Mouse (Mus musculus): ENCODE measurements around the gene 5730596B20Rik. TPM values are rescaled to one million over a fixed set of nuclear protein-coding genes. Genes with fewer than 3 reads are reported as not detected.

The 5730596B20Rik gene
- polyA plus RNA-seq, 1 experiment from 2014 or later = 1.5 TPM

- no peaks in the 10 kb centered on the region for H3K36me3 ChIP-seq (ENCODE audit: control insufficient read depth, insufficient read depth, low read length)
- peak overlapping the region; percentile 23; the same call in 1 of the 2 replicates for H3K9ac ChIP-seq (ENCODE audit: low read depth, low read length)
- H3K27ac ChIP-seq (ENCODE audit: low read length) = no peak overlapping the region
- 51% methylated on average over 1 of the region's 1 CpGs for WGBS
- H3K4me3 ChIP-seq (ENCODE audit: low read length) = peak overlapping the region; percentile 9; the same call in 1 of the 2 replicates
- H3K9me3 ChIP-seq (ENCODE audit: control insufficient read depth, low read length) = no peaks in the 10 kb centered on the region
- no peak for ATAC-seq
- H3K4me1 ChIP-seq (ENCODE audit: control insufficient read depth, insufficient read depth, low read length) = peaks cover 23% of the 10 kb centered on the region
- peak overlapping the region; percentile 32; the same call in 1 of the 2 replicates for H3K4me2 ChIP-seq (ENCODE audit: low read depth, low read length)
- H3K27me3 ChIP-seq (replicated peaks; ENCODE audit: control insufficient read depth, insufficient read depth, low read length) = peaks cover 14% of the 10 kb centered on the region
Observed at GRCm38 (mm10) chr6:52162093-52162380, 15.3 kb upstream of the 5730596B20Rik start.

GRCm38 (mm10) chr6:52162611-52163365 is 14.5 kb upstream of the 5730596B20Rik start:
- H3K9ac ChIP-seq (ENCODE audit: low read depth, low read length) = peak overlapping the region; percentile 74
- H3K4me2 ChIP-seq (ENCODE audit: low read depth, low read length) = peak overlapping the region; percentile 69
- peak overlapping the region; percentile 87 for H3K27ac ChIP-seq (ENCODE audit: low read length)
- H3K9me3 ChIP-seq (ENCODE audit: control insufficient read depth, low read length) = no peaks in the 10 kb centered on the region
- ATAC-seq = no peak
- H3K4me1 ChIP-seq (ENCODE audit: control insufficient read depth, insufficient read depth, low read length) = peaks cover 21% of the 10 kb centered on the region
- 40% methylated on average over 14 of the region's 14 CpGs for WGBS
- H3K27me3 ChIP-seq (replicated peaks; ENCODE audit: control insufficient read depth, insufficient read depth, low read length) = peaks cover 12% of the 10 kb centered on the region
- H3K4me3 ChIP-seq (ENCODE audit: low read length) = peak overlapping the region; percentile 52
- no peaks in the 10 kb centered on the region for H3K36me3 ChIP-seq (ENCODE audit: control insufficient read depth, insufficient read depth, low read length)

DNA sequence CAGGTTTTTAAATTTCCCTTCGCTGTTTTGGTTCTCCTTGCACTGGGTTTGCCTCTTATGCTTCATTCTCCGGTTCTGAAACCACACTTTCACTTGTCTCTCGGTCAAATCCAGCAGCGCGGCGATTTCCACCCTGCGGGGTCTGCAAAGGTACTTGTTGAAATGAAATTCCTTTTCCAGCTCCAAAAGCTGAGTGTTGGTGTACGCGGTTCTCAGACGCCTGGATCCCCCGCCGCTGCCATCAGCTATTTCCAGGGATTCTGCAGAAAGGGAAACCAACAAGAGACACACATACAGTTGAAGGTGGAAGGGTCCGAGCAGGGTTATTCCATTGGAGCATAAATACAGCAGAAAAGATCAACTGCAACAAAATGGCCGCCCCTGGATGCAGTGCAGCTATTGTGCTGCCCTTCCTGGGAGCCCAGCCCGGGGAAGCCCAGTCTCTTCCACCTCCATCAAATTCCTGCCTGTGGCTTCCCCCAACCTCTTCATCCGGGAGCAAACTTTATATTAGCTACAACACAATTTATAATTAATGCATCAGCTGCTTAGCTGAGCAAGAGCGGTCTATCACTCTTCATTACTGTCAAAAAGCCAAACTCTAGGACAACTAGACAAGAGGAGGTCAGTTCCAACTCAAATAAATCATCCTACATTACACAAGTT is 13.8 kb upstream of the 5730596B20Rik start:
- H3K9ac ChIP-seq (ENCODE audit: low read depth, low read length) = peak overlapping the region; percentile 74
- H3K9me3 ChIP-seq (ENCODE audit: control insufficient read depth, low read length) = no peaks in the 10 kb centered on the region
- peak overlapping the region; percentile 87 for H3K27ac ChIP-seq (ENCODE audit: low read length)
- H3K36me3 ChIP-seq (ENCODE audit: control insufficient read depth, insufficient read depth, low read length) = no peaks in the 10 kb centered on the region
- 36% methylated on average over 17 of the region's 17 CpGs for WGBS
- H3K27me3 ChIP-seq (replicated peaks; ENCODE audit: control insufficient read depth, insufficient read depth, low read length) = peaks cover 12% of the 10 kb centered on the region
- peak overlapping the region; percentile 69 for H3K4me2 ChIP-seq (ENCODE audit: low read depth, low read length)
- H3K4me3 ChIP-seq (ENCODE audit: low read length) = peak overlapping the region; percentile 52
- H3K4me1 ChIP-seq (ENCODE audit: control insufficient read depth, insufficient read depth, low read length) = peaks cover 18% of the 10 kb centered on the region
- no peak for ATAC-seq

- no peaks in the 10 kb centered on the region for H3K9me3 ChIP-seq (ENCODE audit: control insufficient read depth, low read length)
- H3K4me3 ChIP-seq (ENCODE audit: low read length) = peak overlapping the region; percentile 52
- ATAC-seq = no peak
- H3K36me3 ChIP-seq (ENCODE audit: control insufficient read depth, insufficient read depth, low read length) = no peaks in the 10 kb centered on the region
- H3K9ac ChIP-seq (ENCODE audit: low read depth, low read length) = peak overlapping the region; percentile 74
- peak overlapping the region; percentile 69 for H3K4me2 ChIP-seq (ENCODE audit: low read depth, low read length)
- peak overlapping the region; percentile 87 for H3K27ac ChIP-seq (ENCODE audit: low read length)
- H3K4me1 ChIP-seq (ENCODE audit: control insufficient read depth, insufficient read depth, low read length) = peaks cover 18% of the 10 kb centered on the region
- peaks cover 13% of the 10 kb centered on the region for H3K27me3 ChIP-seq (replicated peaks; ENCODE audit: control insufficient read depth, insufficient read depth, low read length)
- 7% methylated on average over 38 of the region's 39 CpGs for WGBS
Observed at GRCm38 (mm10) chr6:52164051-52164625, 13.2 kb upstream of the 5730596B20Rik start.

DNA sequence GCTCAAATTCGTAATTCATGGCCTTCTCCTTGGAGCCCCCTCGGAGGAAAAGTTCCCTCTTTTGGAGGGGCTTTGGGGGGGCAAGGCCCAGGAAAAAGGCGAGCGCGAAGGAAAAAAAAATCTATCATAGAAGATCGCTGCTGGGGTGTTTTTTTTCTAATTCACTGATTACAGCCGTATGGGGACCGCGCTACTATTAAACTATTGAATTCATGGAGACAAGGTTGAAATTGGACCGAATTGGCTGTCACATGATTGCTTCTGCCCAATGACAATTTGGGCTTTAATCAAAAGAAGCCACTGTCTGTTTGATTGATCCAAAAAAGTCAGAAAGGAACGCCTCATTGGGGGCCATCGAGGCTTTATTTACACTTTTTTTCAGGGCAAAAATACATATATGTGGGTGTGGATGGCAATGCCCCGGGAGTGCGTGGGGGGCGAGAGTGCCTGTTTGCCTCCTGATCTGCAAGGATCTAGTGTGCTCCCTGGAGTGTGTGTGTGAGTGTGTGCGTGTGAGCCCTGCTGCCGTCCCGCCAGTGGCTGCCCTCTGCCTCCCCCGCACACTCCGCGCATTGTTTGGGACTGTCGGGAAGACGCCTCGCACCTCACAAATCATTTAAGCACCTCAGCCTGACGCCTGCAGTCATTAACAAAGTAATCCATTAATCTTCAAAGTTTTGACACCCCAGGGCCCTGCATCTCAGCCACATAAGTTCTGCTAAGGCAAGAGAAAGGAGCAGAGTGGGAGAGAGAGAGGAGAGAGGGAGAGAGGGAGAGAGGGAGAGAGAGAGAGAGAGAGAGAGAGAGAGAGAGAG is 12.5 kb upstream of the 5730596B20Rik start, which contains the start of gene Hoxa2:
Gene Hoxa2, minus strand, starts transcription at position 206 of the 815 bp plus-strand sequence.
- peak within 1 kb of the TSS; percentile 52 for H3K4me3 ChIP-seq (ENCODE audit: low read length)
- peak within 1 kb of the TSS; percentile 74 for H3K9ac ChIP-seq (ENCODE audit: low read depth, low read length)
- H3K36me3 ChIP-seq (ENCODE audit: control insufficient read depth, insufficient read depth, low read length) = no peaks in the 10 kb centered on the region
- peak within 1 kb of the TSS; percentile 69 for H3K4me2 ChIP-seq (ENCODE audit: low read depth, low read length)
- ATAC-seq = peak; percentile 18; the same call in 1 of the 2 replicates
- H3K4me1 ChIP-seq (ENCODE audit: control insufficient read depth, insufficient read depth, low read length) = peaks cover 18% of the 10 kb centered on the region
- H3K27ac ChIP-seq (ENCODE audit: low read length) = peak within 1 kb of the TSS; percentile 87
- no peaks in the 10 kb centered on the region for H3K9me3 ChIP-seq (ENCODE audit: control insufficient read depth, low read length)
- 15% methylated on average over 25 of the region's 25 CpGs for WGBS
- H3K27me3 ChIP-seq (replicated peaks; ENCODE audit: control insufficient read depth, insufficient read depth, low read length) = peaks cover 14% of the 10 kb centered on the region

GRCm38 (mm10) chr6:52165441-52166370 is 11.6 kb upstream of the 5730596B20Rik start:
- Histone ChIP-seq H3K4me3 (ENCODE audit: low read length) (peak overlapping the region; percentile 52), H3K27ac (ENCODE audit: low read length) (peak overlapping the region; percentile 87), H3K9me3 (ENCODE audit: control insufficient read depth, low read length) (no peaks in the 10 kb centered on the region), H3K9ac (ENCODE audit: low read depth, low read length) (peak overlapping the region; percentile 74), H3K4me2 (ENCODE audit: low read depth, low read length) (peak overlapping the region; percentile 69), H3K36me3 (ENCODE audit: control insufficient read depth, insufficient read depth, low read length) (no peaks in the 10 kb centered on the region), H3K27me3 (replicated peaks; ENCODE audit: control insufficient read depth, insufficient read depth, low read length) (peaks cover 19% of the 10 kb centered on the region), H3K4me1 (ENCODE audit: control insufficient read depth, insufficient read depth, low read length) (peaks cover 13% of the 10 kb centered on the region)
- WGBS = 23% methylated on average over 28 of the region's 28 CpGs
- no peak for ATAC-seq

DNA sequence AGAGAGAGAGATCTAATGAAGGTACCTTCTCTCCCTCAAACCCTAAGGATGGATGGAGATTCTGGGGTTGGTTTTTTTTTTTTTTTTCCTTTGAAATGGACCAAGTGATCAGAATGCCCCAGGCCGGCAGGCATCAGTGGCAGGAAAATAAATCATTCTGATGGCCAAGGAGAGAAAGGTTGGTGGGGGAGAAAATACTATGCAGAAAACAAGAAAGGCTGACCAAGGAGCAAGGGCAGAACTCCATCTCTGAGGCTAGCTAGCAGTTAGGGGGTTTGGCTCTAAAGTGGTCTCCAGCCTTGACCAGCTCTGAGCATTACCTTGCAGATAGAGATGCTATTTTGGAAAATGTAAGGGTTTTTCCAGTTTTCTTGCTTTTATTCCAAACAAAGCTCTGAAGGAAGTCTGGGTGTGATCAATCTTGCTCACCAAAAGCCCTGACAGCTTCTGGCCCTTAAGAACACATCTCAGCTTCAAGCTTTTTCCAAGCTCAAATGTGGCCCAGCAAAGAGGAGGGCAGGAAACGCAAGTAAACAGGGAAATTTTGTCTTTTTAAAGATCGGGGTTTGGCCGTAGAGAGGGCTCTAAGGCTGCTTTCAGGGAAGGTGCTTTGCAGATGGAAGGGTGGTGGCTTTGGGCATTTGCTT is 10.7 kb upstream of the 5730596B20Rik start:
- peak overlapping the region; percentile 65 for H3K9ac ChIP-seq (ENCODE audit: low read depth, low read length)
- H3K4me1 ChIP-seq (ENCODE audit: control insufficient read depth, insufficient read depth, low read length) = peaks cover 14% of the 10 kb centered on the region; the same call in 1 of the 2 replicates

DNA sequence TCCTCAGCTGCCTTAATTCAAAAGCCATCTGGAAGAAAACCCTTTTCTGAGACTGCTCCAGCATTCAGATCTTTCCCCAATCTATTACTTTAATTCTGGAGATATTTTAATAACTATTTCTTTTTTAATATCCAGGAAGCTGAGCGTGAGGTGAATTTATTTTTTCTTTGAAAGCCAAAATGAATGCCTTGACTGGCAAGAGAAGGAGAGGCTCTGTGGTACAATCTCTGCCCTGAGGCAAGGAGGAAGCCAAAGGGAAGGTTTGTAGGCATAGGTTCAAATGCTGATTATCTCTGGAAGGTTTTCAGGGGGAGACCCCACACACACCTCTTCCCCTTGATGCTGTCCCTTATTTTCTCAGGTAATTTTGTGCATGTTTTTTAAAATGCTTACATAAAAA is 10.1 kb upstream of the 5730596B20Rik start:
- peaks cover 22% of the 10 kb centered on the region for H3K27me3 ChIP-seq (replicated peaks; ENCODE audit: control insufficient read depth, insufficient read depth, low read length)
- H3K4me3 ChIP-seq (ENCODE audit: low read length) = peak overlapping the region; percentile 43
- H3K9me3 ChIP-seq (ENCODE audit: control insufficient read depth, low read length) = no peaks in the 10 kb centered on the region
- H3K4me2 ChIP-seq (ENCODE audit: low read depth, low read length) = peak overlapping the region; percentile 69
- ATAC-seq = no peak
- WGBS = 49% methylated on average over 1 of the region's 1 CpGs
- H3K27ac ChIP-seq (ENCODE audit: low read length) = peak overlapping the region; percentile 74
- peak overlapping the region; percentile 65 for H3K9ac ChIP-seq (ENCODE audit: low read depth, low read length)
- H3K36me3 ChIP-seq (ENCODE audit: control insufficient read depth, insufficient read depth, low read length) = no peaks in the 10 kb centered on the region
- peaks cover 17% of the 10 kb centered on the region for H3K4me1 ChIP-seq (ENCODE audit: control insufficient read depth, insufficient read depth, low read length)

More for the DNA sequence above, 10.7 kb upstream of the 5730596B20Rik start:
- H3K27me3 ChIP-seq (replicated peaks; ENCODE audit: control insufficient read depth, insufficient read depth, low read length) = peaks cover 22% of the 10 kb centered on the region
- no peaks in the 10 kb centered on the region for H3K9me3 ChIP-seq (ENCODE audit: control insufficient read depth, low read length)
- peak overlapping the region; percentile 20 for H3K4me3 ChIP-seq (ENCODE audit: low read length)
- peak overlapping the region; percentile 74 for H3K27ac ChIP-seq (ENCODE audit: low read length)
- peak overlapping the region; percentile 69 for H3K4me2 ChIP-seq (ENCODE audit: low read depth, low read length)
- no peak for ATAC-seq
- H3K36me3 ChIP-seq (ENCODE audit: control insufficient read depth, insufficient read depth, low read length) = no peaks in the 10 kb centered on the region
- WGBS = 35% methylated on average over 4 of the region's 4 CpGs
